Mouse (Mus musculus): ENCODE results near the gene Drap1.
A peak's percentile ranks its signal among the peaks of the same experiment; 100 is the strongest.

Gene Drap1

DNA sequence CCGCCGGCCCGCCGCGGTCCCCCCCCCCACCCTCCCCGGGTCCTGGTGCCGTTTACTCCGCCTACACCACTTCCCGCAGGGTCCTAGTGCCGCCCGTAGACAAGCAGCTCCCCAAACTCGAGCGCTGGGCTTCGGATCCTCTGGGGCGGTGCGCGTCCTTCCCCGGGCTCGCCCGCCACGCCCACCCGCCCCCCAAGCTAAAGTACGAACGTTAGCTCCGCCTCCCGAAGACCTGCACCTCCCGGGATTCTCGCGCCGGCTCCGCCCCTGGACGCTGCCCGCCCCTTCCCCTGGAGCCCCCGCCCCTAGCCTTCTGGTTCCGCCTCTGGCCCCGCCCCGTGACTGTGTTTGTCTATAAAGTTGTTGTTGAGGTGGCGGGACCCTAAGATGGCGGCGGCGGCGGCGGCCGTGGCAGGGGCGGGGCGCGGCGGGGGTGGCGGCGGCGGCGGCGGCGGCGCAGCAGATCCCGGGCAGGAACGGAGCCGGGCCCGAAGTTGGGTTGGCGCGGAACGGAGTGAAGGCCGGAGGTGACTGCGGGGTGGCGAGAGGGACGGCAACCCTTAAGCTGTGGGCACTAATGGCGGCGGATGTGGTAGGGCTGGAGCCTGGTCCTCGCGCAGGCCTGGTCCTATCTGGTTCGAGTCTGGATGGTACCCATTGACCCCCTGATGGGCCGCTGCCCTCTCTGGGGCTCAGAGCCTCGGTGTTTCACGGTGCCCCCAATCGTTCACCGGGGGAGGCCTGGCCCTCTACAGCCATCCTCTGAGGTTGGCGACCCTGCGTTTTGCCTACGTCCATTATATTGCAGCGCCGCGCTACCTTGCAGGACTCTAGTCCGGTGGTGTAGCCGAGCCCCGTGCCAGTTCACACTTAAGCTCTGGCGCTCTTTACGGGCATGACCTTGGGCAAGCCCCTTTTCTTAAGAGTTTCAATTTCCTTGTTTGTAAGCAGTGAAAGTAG lies at the start of gene Drap1, which contains the start of gene AI837181:
Gene Drap1 (minus strand): TSS at position 198 of the 960 bp plus-strand sequence.
Gene AI837181 (plus strand): TSS at position 363 of the 960 bp plus-strand sequence.
- DNase-seq (ENCODE audit: low read depth, low spot score), result peak; percentile 95

DNA sequence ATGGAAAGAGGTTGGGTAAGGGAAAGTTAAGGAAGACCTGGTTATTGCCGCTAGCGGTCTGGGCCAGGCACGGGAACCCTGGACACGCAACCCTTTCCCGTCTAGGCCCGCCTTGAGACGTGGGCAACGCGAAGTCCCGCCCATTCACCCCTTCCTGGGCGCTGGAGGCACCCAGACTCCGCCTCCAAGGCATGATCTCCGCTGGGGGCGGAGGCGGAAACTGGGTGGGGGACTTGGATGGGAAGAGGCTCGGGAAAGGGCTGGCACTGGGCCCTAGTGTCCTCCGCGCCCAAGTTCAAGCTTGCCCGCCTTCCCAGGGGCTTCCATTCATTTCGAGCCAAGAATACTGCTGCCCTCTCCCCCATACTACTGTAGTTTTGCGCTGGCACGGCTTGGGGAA lies 48.9 kb upstream of the Drap1 start, which contains the start of gene Efemp2:
Gene Efemp2 (plus strand): TSS at position 235 of the 400 bp plus-strand sequence.
- DNase-seq (ENCODE audit: low read depth, low spot score), result peak; percentile 75

DNA sequence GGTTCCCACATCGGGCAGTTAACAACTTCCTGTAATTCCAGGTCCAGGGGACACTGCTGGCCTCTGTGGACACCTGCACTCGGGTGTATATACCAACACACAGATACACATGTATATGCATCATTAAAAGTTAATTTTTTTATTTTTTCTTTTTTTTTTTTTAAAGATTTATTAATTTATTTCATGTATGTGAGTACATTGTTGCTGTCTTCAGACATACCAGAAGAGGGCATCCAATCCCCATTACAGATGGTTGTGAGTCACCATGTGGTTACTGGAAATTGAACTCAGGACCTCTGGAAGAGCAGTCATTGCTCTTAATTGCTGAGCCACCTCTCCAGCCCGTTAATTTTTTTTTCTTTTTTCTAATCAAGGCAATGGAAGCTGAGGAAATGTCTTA lies 48.1 kb upstream of the Drap1 start:
- no peak for DNase-seq (ENCODE audit: low read depth, low spot score)

DNA sequence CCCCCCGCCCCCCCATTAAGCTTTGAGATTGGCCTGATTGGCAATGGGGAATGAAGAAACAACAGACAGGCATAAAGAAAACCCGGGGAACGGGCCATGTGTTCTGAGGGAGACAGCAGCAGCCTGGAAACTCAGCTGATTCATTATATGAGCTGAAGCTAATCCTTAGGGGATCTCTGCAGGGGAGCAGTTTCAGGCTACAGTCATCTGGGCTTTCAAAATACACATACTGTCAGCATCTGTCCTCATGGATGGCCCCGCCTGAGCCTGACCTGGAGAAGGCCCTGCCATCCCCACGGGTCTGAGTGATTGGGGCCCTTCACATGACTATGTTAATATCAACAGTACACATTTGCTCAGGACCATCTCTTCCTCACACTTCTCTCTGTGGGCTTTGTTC lies 47.1 kb upstream of the Drap1 start:
- no peak for DNase-seq (ENCODE audit: low read depth, low spot score)

DNA sequence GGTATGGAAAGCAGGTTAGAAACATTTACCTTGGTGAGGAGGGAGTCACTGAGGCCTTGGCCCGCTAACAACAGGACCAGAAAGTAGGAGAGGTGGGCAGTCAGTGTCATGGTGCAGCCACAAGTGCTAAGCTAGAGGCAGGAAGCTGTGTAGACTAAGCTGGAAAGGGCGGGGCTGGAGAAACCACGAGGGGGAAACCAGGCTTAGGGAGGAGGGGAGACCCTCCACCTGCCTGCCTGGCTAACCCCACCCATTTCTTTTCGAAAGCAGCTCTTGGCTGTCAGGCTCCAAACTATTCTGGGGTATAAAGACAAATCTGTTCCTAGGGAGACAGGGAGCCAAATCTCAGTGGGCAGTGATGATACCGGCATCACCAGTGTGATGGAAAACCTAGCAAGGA lies 43.6 kb upstream of the Drap1 start, which contains the start of gene Ctsw:
Gene Ctsw (minus strand): TSS at position 134 of the 400 bp plus-strand sequence.
- DNase-seq (ENCODE audit: low read depth, low spot score), result peak; percentile 61

DNA sequence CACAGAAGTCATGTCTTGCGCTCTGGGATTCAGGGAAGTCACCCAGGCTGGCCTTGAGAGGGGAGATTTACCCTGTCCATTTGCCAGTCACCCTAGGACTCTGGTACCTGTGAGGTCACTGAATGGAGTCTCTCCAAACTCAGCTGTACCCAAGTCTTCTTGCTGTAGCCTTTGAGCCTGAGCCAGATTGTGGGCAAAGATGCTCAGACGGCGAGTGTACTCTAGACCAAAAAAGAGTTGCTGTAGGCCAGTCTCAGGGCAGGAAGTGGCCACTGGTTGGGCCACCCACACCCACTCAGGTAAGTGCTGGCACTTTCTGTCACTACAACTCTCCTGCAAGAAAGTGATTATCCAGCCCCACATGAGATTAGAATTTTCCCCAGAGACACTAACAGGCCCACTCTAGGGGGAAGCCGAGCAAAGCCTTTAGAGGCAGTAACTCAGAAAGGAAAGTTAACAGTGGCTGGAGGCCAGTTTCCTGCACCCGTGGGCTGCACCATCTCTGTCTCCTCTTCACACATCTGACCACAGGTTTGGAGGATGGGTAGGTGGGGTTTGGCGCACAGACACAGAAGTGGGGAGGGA lies 42.2 kb upstream of the Drap1 start:
- DNase-seq (ENCODE audit: low read depth, low spot score), result no peak

DNA sequence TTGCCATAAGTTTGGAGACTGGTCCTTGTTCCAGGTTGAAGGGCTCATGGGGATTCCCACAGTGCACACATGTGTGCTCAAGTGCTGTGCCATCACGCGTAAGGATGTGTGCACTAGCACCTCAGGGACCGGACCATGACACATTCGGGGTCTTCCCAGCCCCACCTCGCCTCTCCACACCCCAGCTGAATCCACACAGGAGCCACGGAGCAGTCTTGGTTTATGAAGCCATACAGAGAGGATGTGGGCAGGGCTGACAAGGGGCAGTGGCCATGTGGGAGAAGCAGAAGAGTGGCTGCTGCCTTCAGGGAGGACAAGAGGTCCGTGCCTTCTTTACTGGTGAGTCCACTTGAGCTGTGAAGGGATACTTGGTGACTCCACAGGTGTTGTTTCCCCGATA lies 40.3 kb upstream of the Drap1 start:
- DNase-seq (ENCODE audit: low read depth, low spot score), result no peak

DNA sequence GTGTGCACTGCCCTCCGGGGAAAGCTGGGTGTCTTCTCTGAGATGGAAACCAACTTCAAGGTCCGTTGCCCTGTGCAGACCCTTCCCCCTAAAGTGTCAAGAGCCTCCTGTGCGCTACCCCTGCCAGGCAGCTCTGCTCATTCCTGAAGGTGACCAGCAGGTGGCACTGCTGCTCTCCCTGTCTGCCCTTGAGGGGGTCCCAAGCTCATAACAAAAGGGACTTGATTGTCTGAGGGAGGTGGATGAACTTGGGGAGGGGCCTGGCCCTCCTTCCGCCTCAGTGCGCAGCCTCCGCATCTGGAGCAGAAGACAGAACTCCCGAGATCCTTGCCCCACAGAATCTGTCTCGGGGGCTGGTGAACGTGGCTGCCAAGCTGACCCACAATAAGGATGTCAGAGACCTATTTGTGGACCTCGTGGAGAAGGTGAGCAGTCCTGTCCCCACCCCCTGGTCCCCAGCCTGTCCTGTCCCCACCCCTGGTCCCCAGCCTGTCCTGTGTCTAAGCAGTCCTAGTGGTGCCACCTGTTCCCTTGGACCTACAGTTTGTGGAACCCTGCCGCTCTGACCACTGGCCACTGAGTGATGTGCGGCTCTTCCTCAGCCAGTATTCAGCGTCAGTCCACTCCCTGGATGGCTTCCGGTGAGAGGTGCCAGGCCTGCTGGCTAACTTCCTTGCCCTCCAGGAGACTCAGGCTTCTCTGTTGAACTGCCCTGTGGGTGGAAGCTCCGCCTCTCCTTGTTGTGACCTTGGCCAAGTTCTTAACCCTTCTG lies 39.2 kb upstream of the Drap1 start:
- DNase-seq (ENCODE audit: low read depth, low spot score), result peak; percentile 92

DNA sequence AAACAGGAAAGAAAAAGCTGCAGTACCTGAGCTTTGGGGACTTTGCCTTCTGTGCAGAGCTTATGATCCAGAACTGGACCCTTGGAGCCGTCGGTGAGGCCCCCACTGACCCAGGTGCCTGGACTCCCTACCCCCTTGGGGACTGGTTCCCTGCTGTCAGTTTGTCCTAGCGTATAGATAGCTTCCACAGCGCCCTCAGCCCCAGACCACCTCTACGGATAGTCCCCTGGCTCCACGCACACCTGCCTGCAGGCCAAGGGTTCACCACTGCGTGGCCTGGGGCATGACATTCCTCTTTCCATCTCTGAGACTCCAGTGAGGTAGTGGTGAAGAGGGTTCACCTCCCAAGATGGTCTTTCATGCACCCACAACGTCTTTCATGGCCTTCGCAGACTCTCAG lies 38.4 kb upstream of the Drap1 start:
- DNase-seq (ENCODE audit: low read depth, low spot score), result no peak

DNA sequence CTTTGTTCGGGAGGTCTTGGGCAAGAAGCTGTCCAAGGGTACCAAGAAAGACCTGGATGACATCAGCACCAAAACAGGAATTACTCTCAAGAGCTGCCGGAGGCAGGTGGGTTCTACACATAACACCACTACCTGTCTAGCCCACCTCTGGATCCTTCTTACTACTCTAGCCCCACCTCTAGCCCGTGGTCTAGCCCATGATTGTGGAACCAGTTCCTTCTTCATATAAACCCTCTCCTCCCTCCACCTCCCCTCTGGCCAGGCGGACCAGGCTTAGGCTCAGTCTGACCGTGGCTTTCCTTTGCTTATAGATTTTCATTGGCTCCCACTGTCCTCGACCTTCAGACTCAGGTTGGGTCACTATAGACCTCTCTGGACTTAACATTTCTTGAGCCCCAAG lies 36.6 kb upstream of the Drap1 start:
- DNase-seq (ENCODE audit: low read depth, low spot score), result no peak

DNA sequence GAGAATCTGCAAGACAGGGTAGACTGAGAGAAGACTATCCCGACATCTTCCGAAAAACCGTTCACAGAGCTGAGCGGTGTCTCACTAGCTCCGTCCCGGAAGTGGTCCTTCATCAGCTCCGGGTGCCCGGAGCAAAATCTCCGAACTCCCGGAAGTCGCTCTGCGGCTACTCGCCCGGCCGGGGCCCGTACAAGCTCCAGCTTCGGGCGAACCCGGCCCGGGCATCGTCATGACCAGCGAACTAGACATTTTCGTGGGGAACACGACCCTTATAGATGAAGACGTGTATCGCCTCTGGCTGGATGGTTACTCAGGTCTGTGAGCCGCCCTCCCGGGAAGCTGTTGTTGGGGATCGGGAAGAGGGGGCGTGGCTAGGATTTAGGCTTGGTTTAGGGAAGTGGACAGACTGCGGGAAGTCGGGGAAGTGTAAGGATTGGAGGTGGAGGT lies 35.7 kb upstream of the Drap1 start, which contains the start of gene Fibp:
Gene Fibp (plus strand): TSS at position 151 of the 447 bp plus-strand sequence.
- peak; percentile 91 for DNase-seq (ENCODE audit: low read depth, low spot score)

DNA sequence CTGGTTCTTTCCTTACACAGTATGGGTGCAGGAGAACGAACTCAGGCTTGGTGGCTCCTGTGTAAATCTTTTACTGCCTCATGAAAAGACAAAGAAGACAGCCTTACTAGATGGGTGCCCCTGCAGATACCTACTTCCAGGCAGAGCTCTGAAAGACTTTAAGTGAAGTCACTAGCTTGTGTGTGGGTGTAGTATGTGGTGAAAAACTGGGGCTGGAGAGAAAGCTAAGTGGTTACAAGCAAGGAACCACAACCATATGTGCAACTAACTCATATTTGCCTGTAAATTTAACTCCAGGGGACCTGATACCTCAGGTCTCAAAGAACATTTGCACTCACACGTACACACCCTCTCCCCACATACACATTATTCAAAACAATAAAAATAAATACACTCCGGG lies 35.1 kb upstream of the Drap1 start:
- DNase-seq (ENCODE audit: low read depth, low spot score), result no peak

DNA sequence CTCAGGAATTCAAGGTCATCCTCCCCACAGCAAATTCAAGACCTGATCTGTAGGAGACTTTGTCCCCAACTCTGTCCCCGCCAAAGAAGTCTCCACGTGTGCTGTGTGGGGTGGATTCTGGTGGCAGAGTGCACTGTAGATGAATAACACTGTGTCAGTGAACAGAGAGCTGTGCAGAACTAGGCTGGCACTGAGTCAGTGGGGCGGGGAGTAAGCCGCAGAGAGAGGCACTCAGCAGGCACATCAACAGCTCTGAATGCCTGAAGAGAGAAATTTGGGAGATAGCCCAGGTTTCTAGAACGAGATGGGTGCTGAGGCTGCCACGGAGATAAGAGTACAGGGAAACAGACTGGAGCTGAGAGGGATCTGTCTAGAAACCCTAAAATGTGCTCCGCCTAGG lies 34.2 kb upstream of the Drap1 start:
- no peak for DNase-seq (ENCODE audit: low read depth, low spot score)

DNA sequence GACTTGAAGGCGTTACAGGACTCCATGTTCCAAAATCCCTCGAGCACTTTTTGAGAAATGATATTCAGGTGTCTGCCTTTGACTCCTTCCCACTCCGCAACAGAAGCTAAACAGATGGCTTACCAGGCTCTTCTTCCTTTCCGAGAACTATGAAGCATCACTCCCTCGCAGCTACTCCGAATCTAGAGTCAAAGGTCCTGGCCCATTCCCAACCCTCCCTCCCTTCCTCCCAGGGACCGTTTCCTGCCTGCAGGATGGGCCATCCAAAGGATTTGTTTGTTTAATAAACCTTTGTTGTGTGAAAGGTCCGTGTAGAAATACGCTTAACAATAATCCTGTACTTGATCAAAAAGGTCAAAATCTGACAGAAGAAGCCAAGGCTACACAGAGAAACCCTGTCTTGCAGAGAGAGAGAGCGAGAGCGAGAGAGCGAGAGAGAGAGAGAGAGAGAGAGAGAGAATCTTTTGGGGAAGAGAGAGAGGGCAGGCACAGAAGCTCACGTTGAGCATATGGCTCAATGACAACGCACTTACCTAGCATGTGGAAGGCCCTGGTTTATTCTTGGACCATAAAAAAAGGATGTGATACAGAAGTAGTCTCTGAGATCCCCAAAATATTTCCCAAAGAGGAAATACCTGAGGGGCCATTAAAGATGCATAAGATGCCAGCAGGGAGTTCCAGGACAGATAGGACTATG lies 33.1 kb upstream of the Drap1 start, which contains the start of gene Ccdc85b:
Gene Ccdc85b (minus strand): TSS at position 149 of the 697 bp plus-strand sequence.
- no peak for DNase-seq (ENCODE audit: low read depth, low spot score)

DNA sequence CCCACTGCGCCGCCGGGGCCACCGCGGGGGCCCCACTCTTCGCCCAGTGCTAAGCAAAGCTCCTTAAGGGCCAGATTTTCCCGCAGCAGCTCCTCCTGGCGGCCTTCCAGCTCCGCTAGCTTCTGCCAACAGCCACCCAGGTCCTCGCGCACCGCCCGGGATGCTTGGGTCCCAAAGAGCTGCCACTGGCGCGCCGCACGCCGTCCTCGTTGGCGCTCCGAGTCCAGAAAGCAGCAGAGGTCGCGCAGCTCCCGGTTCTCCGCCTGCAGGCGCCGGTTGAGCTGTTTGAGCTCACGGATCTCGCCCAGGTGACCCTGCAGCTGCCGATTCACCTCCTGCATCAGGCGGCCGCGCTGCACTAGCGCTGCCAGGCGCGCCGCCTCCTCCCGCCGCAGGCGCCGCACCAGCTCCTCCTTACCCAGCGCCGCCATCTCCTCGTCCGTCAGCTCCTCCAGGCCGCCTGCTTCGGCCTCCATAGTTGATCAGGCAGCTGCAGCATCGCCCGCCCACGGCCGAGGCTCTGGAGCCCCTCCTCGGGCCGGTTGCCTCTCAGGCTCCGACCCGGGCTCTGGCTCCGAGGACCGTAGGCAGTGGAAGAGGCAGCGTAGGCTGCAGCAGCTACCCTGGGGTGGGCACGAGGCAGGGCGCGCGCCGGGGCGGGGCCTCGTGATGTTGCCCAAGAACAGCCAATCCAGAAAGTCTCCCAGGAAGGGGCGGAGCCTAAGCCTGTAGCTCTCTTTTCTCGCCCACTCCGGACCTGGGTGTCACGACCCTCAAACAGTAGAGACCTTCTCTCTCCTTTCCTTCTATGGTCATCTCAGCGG lies 32.4 kb upstream of the Drap1 start:
- DNase-seq (ENCODE audit: low read depth, low spot score), result peak; percentile 96

DNA sequence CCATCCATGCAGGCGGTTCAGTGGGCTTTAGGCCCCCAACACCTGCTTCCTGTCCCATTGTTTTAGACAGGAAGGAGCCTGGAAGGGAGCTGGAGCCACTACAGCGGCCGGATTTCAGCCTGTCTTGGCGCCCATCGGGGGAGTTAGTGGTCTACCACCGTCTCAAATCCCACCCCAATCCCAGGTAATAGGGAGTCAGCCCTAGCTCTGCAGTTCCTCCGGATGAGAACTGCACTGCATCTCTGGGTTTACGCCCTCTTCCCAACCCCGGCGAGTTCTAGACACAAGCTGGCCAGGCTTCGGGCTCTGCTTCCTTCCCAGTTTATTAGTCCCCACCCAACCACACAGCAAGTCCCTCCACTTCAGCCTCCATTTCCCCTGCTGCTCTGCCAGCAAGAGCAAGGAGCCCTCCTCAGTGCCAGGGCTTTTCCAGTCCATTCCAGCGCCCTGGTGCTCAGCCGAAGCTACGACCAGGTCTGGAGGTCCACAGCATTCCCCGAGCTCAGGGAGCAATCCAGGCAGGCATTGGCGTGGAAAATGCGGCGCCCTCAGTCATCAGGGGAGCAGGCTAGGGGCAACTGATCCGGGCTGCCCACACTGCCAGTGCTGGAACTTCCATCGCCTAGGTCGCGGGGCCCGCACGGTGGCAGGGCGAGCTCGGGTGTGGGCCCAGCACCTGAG lies 31.6 kb upstream of the Drap1 start:
- DNase-seq (ENCODE audit: low read depth, low spot score), result peak; percentile 43

DNA sequence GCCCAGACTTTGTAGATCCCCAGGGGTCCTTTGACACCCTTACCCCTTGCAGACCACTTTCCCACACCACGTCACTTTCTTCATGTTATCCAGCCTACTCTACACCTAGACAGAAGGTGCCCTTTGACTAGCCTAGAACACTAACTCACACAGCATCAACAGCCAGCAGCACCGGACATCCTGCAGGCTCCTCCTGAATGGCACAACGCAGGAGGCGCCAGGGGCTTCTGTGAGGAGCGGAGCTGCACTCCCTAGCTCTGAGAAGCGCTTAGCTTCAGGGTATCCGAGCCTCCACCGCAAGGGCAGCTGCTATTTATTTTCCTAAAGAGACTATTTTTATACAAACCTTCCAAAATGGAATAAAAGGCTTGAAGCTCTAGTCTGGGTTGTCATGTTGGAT lies 30.8 kb upstream of the Drap1 start:
- no peak for DNase-seq (ENCODE audit: low read depth, low spot score)

DNA sequence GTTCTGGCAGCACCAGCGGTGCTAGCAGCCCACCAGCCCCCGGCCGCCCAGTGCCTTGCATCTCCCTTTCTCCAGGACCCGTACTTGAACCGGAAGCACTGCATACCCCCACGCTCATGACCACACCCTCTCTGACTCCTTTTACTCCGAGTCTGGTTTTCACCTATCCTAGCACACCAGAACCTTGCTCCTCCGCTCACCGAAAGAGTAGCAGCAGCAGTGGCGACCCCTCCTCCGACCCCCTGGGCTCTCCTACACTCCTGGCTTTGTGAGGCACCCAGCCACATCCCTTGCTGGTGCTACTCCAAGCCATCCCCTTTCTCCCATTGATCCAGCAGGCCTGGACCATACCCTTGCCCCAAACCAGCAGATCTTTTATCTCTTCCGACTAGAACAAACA lies 30.3 kb upstream of the Drap1 start:
- DNase-seq (ENCODE audit: low read depth, low spot score), result peak; percentile 27

DNA sequence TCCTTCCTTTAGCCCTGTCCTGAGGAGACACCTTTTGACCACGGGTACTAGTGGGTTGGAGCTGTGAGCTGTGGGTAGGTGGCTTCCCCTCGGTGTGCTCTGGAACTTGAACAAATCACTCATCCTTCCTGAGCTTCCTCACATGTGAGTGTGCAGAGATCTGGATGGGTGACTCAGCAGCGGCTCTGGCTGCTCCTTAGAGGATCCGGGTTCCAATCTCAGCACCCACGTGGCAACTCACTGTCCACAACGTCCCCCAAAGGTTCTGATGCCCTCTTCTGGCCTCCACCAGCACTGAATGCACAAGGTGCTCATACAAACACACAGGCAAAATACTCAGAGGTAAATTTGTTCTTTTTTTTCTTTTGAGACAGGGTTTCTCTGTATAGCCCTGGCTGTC lies 27.0 kb upstream of the Drap1 start:
- no peak for DNase-seq (ENCODE audit: low read depth, low spot score)

DNA sequence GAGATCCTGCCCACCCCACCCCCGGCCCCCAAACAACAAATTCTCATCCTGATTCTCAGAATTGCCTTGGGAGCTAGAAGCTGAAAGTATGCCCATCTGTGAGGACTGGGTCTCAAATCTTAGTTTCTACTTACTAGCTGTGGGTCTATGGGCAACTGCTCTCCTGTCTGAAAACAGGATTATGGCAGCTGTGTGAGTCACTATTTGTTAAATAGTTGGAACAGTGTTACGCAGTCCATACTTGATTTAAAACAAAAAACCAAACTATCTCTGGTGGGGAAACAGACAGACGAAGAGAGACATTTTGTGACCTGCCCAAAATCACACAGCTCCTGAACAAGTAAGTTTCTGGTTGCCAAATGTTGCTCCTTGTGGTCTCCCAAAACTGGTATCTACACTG lies 24.9 kb upstream of the Drap1 start:
- DNase-seq (ENCODE audit: low read depth, low spot score), result no peak

All from R1 (cell line).